Comparison of ENCODE assay signal across 8 mouse cellular contexts in genomic region chr11:88970202-88970732, GRCm38 (mm10). TPM values are rescaled to one million over a fixed set of nuclear protein-coding genes. Genes with fewer than 3 reads are reported as not detected.
DNase-seq lines count a peak whose midpoint lies in the region; ATAC-seq lines count a peak whose summit lies in the region.
"Had no signal": no experiment of that assay in that cellular context is flagged by ENCODE, and none has a peak within 500 bp of the region (broad histone marks: within the 10 kb centered on the region; RNA-seq: fewer than 3 reads in every experiment).

Gene Coil (plus strand): TSS chr11:88970252.

- no peaks in the 10 kb centered on the region for H3K9me3 ChIP-seq in forebrain, embryonic 12.5 days
- H3K9me3 ChIP-seq in limb, embryonic 10.5 days (replicated peaks), result no peaks in the 10 kb centered on the region

- no peak for DNase-seq in layer of hippocampus, adult 8-10 months (ENCODE audit: low spot score in 2 of 2)
- no peak for DNase-seq in layer of hippocampus, adult 9-11 months
- DNase-seq in adrenal gland, postnatal 4 days (ENCODE audit: low spot score in 2 of 2), result no peak
- no peak for DNase-seq in limb, embryonic 10.5 days (ENCODE audit: low spot score)
- DNase-seq in testis, postnatal 14 days (ENCODE audit: low spot score), result peak; percentile 46
- DNase-seq in thymus, postnatal 36 days, result no peak

- no peak within 1 kb of the TSS for H3K27ac ChIP-seq in forebrain, embryonic 12.5 days
- H3K27ac ChIP-seq in limb, embryonic 10.5 days, result no peak within 1 kb of the TSS
- H3K27ac ChIP-seq: macrophage had no signal

- no peak within 1 kb of the TSS for H3K9ac ChIP-seq in forebrain, embryonic 12.5 days

- H3K27me3 ChIP-seq in forebrain, embryonic 12.5 days, result no peaks in the 10 kb centered on the region
- H3K27me3 ChIP-seq in limb, embryonic 10.5 days (ENCODE audit: low read depth, poor library complexity, severe bottlenecking), result no peaks in the 10 kb centered on the region

- no peak for ATAC-seq in forebrain, embryonic 12.5 days (ENCODE audit: low FRiP score)

- H3K4me2 ChIP-seq in forebrain, embryonic 12.5 days, result no peak within 1 kb of the TSS

- H3K4me3 ChIP-seq in forebrain, embryonic 12.5 days (replicated peaks), result no peak within 1 kb of the TSS
- no peak within 1 kb of the TSS for H3K4me3 ChIP-seq in limb, embryonic 10.5 days

- no peaks in the 10 kb centered on the region for H3K36me3 ChIP-seq in forebrain, embryonic 12.5 days (replicated peaks)
- H3K36me3 ChIP-seq in limb, embryonic 10.5 days, result no peaks in the 10 kb centered on the region

- peaks cover 10% of the 10 kb centered on the region for H3K4me1 ChIP-seq in forebrain, embryonic 12.5 days
- H3K4me1 ChIP-seq in limb, embryonic 10.5 days, result peaks cover 7% of the 10 kb centered on the region

- WGBS in forebrain, embryonic 12.5 days, result 37% methylated on average over 2 of the region's 2 CpGs
- 35% methylated on average over 2 of the region's 2 CpGs for WGBS in limb, embryonic 10.5 days

RNA-seq across cellular contexts. Expression of gene Coil, which starts in this region (rescaled TPM):
- total RNA-seq in layer of hippocampus, adult 8-10 months (2022), result 10 to 100 TPM; 17.6 to 22.5 (median 19.0) TPM
- total RNA-seq in adrenal gland, postnatal 4 days (2021), result 10 to 100 TPM; 14.0 to 14.3 TPM
- polyA plus RNA-seq in forebrain, embryonic 12.5 days (2016; fragmentation: Nextera tagmentation; extraction: Ambion mirVana), result 30.3 and 31.5 TPM in 2 replicates
- 25.9 and 28.7 TPM in 2 replicates for polyA plus RNA-seq in limb, embryonic 10.5 days (2016; fragmentation: Nextera tagmentation; extraction: Ambion mirVana)
